Mouse (Mus musculus): ENCODE data around the gene Ttc22.

- TF ChIP-seq CTCF (IDR thresholded peaks at IDR 0.05; ENCODE audit: low read depth, low read length) (no peak), POLR2A (IDR thresholded peaks at IDR 0.05; ENCODE audit: borderline replicate concordance, low read depth, low read length) (no peak)
Observed at GRCm38 (mm10) chr4:106575022-106575421, 47.2 kb upstream of the Ttc22 start.

Data from bone marrow macrophage, adult 2 months (primary cell).